Mouse (Mus musculus): ENCODE measurements at regions not wholly inside any gene's neighbourhood (a gene's known extent, or its start where the extent isn't known, plus 50 kb on each side); places are given as distances from the start of the nearest gene placed in this dataset.

- Histone ChIP-seq H3K9me3 (replicated peaks; ENCODE audit: low read length) (no peaks in the 10 kb centered on the region), H3K27ac (ENCODE audit: insufficient read depth, low read depth) (no peak overlapping the region), H3K4me3 (replicated peaks in 1 of 3; ENCODE audit: low read depth in 2 of 3, low read length in 2 of 3, poor library complexity in 1 of 3) (no peak overlapping the region), H3K27me3 (replicated peaks) (peaks cover 42% of the 10 kb centered on the region), H3K9ac (ENCODE audit: insufficient read depth, low read depth) (no peak overlapping the region), H3K79me2 (replicated peaks; ENCODE audit: control insufficient read depth, extremely low read depth, insufficient read depth, poor library complexity, severe bottlenecking) (no peaks in the 10 kb centered on the region), H3K36me3 (replicated peaks in 1 of 2; ENCODE audit: control insufficient read depth in 1 of 2, insufficient read depth in 1 of 2, low read length in 1 of 2) (no peaks in the 10 kb centered on the region), H3K4me1 (ENCODE audit: control insufficient read depth in 1 of 2, insufficient read depth in 2 of 2) (no peaks in the 10 kb centered on the region), H3K4me2 (ENCODE audit: insufficient read depth, low read depth, poor library complexity, severe bottlenecking) (no peak overlapping the region)
- dilution Hi-C loops (cut with MboI; ENCODE audit: extremely low pct_ligation_motif_present, extremely low pct_unique_long_range_greater_than_20kb, low sequenced_read_pairs): no loop called here
- no peak for DNase-seq (ENCODE audit: extremely low read depth)
- in situ Hi-C loops (cut with MboI; ENCODE audit: low pct_ligation_motif_present, low pct_unique_long_range_greater_than_20kb, low sequenced_read_pairs): no loop called here
- TF ChIP-seq MEF2A (IDR thresholded peaks at IDR 0.05; ENCODE audit: borderline replicate concordance, low read depth, low read length) (no peak), TCF12 (IDR thresholded peaks at IDR 0.05; ENCODE audit: low read depth, low read length) (no peak), SMC3 (IDR thresholded peaks at IDR 0.05; ENCODE audit: low read depth, low read length) (no peak), USF2 (conservative IDR thresholded peaks at IDR 0.05; ENCODE audit: low read depth, low read length) (no peak), RCOR1 (conservative IDR thresholded peaks at IDR 0.05; ENCODE audit: low read depth, low read length) (no peak), ZMIZ1 (IDR thresholded peaks at IDR 0.05; ENCODE audit: low read depth, low read length) (no peak), POLR2A (IDR thresholded peaks at IDR 0.05; ENCODE audit: low read depth, low read length) (no peak), E2F4 (IDR thresholded peaks at IDR 0.05; ENCODE audit: insufficient replicate concordance, low read depth, low read length) (no peak), CHD2 (IDR thresholded peaks at IDR 0.05; ENCODE audit: low read length) (no peak), UBTF (IDR thresholded peaks at IDR 0.05; ENCODE audit: low read depth, low read length) (no peak), JUN (IDR thresholded peaks at IDR 0.05; ENCODE audit: insufficient read depth, low read depth, low read length) (no peak)
Observed at GRCm38 (mm10) chr7:129987119-129987665, 395.5 kb downstream of the Wdr11 start.

GRCm38 (mm10) chr7:129987713-129988112, 396.1 kb downstream of the Wdr11 start:
- Histone ChIP-seq H3K4me1 (ENCODE audit: control insufficient read depth in 1 of 2, insufficient read depth in 2 of 2) (no peaks in the 10 kb centered on the region), H3K36me3 (replicated peaks in 1 of 2; ENCODE audit: control insufficient read depth in 1 of 2, insufficient read depth in 1 of 2, low read length in 1 of 2) (no peaks in the 10 kb centered on the region), H3K27ac (ENCODE audit: insufficient read depth, low read depth) (no peak overlapping the region), H3K4me3 (replicated peaks in 1 of 3; ENCODE audit: low read depth in 2 of 3, low read length in 2 of 3, poor library complexity in 1 of 3) (no peak overlapping the region), H3K79me2 (replicated peaks; ENCODE audit: control insufficient read depth, extremely low read depth, insufficient read depth, poor library complexity, severe bottlenecking) (no peaks in the 10 kb centered on the region), H3K9ac (ENCODE audit: insufficient read depth, low read depth) (no peak overlapping the region), H3K9me3 (replicated peaks; ENCODE audit: low read length) (no peaks in the 10 kb centered on the region), H3K27me3 (replicated peaks) (peaks cover 37% of the 10 kb centered on the region), H3K4me2 (ENCODE audit: insufficient read depth, low read depth, poor library complexity, severe bottlenecking) (no peak overlapping the region)
- no peak for DNase-seq (ENCODE audit: extremely low read depth)
- TF ChIP-seq ZMIZ1 (IDR thresholded peaks at IDR 0.05; ENCODE audit: low read depth, low read length) (no peak), BHLHE40 (IDR thresholded peaks at IDR 0.05; ENCODE audit: low read depth, low read length) (no peak), RCOR1 (conservative IDR thresholded peaks at IDR 0.05; ENCODE audit: low read depth, low read length) (no peak), MYC (IDR thresholded peaks at IDR 0.05; ENCODE audit: low read depth, low read length) (no peak), ETS1 (conservative IDR thresholded peaks at IDR 0.05; ENCODE audit: low read depth, low read length) (no peak), MAZ (IDR thresholded peaks at IDR 0.05; ENCODE audit: low read depth, low read length) (no peak), JUN (IDR thresholded peaks at IDR 0.05; ENCODE audit: insufficient read depth, low read depth, low read length) (no peak), CHD2 (IDR thresholded peaks at IDR 0.05; ENCODE audit: low read length) (no peak), NELFE (IDR thresholded peaks at IDR 0.05; ENCODE audit: low read depth, low read length) (no peak), POLR2AphosphoS2 (IDR thresholded peaks at IDR 0.05; ENCODE audit: low read depth, low read length) (no peak), MXI1 (IDR thresholded peaks at IDR 0.05; ENCODE audit: low read depth, low read length) (no peak), JUND (conservative IDR thresholded peaks at IDR 0.05; ENCODE audit: low read depth, low read length) (no peak), NRF1 (IDR thresholded peaks at IDR 0.05; ENCODE audit: low read depth, low read length) (no peak), HCFC1 (IDR thresholded peaks at IDR 0.05; ENCODE audit: low read depth, low read length) (no peak), RAD21 (IDR thresholded peaks at IDR 0.05; ENCODE audit: low read depth, low read length) (no peak), ZNF384 (IDR thresholded peaks at IDR 0.05; ENCODE audit: low read depth, low read length) (no peak), ZC3H11A (IDR thresholded peaks at IDR 0.05; ENCODE audit: low read depth, low read length) (no peak), GABPA (IDR thresholded peaks at IDR 0.05; ENCODE audit: insufficient replicate concordance, low read depth, low read length) (no peak), E2F4 (IDR thresholded peaks at IDR 0.05; ENCODE audit: insufficient replicate concordance, low read depth, low read length) (no peak)
- in situ Hi-C loops (cut with MboI; ENCODE audit: low pct_ligation_motif_present, low pct_unique_long_range_greater_than_20kb, low sequenced_read_pairs) (no loop called here), dilution Hi-C loops (cut with MboI; ENCODE audit: extremely low pct_ligation_motif_present, extremely low pct_unique_long_range_greater_than_20kb, low sequenced_read_pairs) (no loop called here)

Measured in CH12.LX (cell line).